Mouse (Mus musculus) G1E (cell line): ENCODE measurements at regions not wholly inside any gene's neighbourhood (a gene's known extent, or its start where the extent isn't known, plus 50 kb on each side); places are given as distances from the start of the nearest gene placed in this dataset.

Source experiments
- ATAC-seq: 2 replicates; pipeline ENCODE4 v1.8.0; 2016; ENCODE audit warnings: mild to moderate bottlenecking; ENCODE audit not compliant: insufficient number of reproducible peaks, poor library complexity, low FRiP score, severe bottlenecking; ENCODE audit errors: extremely low read depth
- DNase-seq: peaks from one replicate; pipeline ENCODE4 v3.0.0; 2012; ENCODE audit warnings: low spot score
- H3K27me3 ChIP-seq: 2 replicates; pipeline ENCODE4 v1.6.1; 2012; ENCODE audit warnings: mild to moderate bottlenecking, low read length, inconsistent platforms; ENCODE audit not compliant: insufficient read depth
- H3K36me3 ChIP-seq: replicated peaks from 2 replicates; pipeline ENCODE3; 2012; ENCODE audit warnings: mild to moderate bottlenecking, inconsistent platforms
- H3K4me1 ChIP-seq: 2 replicates; pipeline ENCODE4 v1.6.1; 2012; ENCODE audit warnings: low read depth, low read length, inconsistent platforms, mixed read lengths; ENCODE audit not compliant: insufficient read depth
- H3K4me3 ChIP-seq: 2 replicates; pipeline ENCODE4 v1.5.1; 2012; ENCODE audit warnings: low read depth, mild to moderate bottlenecking, inconsistent platforms, low read length, moderate library complexity, mixed read lengths
- H3K9me3 ChIP-seq: replicated peaks from 2 replicates; pipeline ENCODE4 v1.6.1; 2012; ENCODE audit warnings: inconsistent platforms
- CTCF ChIP-seq: IDR thresholded peaks from 2 replicates; pipeline ENCODE4 v1.5.1; 2012; ENCODE audit warnings: low read depth, low read length, inconsistent platforms, mixed read lengths
- GATA1 ChIP-seq: IDR thresholded peaks from 2 replicates; pipeline ENCODE4 v1.6.1; 2012; ENCODE audit warnings: borderline replicate concordance, low read length, inconsistent platforms, mixed read lengths
- GATA2 ChIP-seq: IDR thresholded peaks from 2 replicates; pipeline ENCODE4 v1.6.1; 2012; ENCODE audit warnings: low read depth, low read length, inconsistent platforms, borderline replicate concordance
- POLR2AphosphoS5 ChIP-seq: IDR thresholded peaks from 2 replicates; pipeline ENCODE4 v1.6.1; 2012; ENCODE audit warnings: low read depth, low read length, inconsistent platforms; ENCODE audit not compliant: insufficient replicate concordance
- TAL1 ChIP-seq: conservative IDR thresholded peaks from 2 replicates; pipeline ENCODE4 v1.6.1; 2012; ENCODE audit warnings: low read depth, low read length, inconsistent platforms, mixed read lengths

DNA sequence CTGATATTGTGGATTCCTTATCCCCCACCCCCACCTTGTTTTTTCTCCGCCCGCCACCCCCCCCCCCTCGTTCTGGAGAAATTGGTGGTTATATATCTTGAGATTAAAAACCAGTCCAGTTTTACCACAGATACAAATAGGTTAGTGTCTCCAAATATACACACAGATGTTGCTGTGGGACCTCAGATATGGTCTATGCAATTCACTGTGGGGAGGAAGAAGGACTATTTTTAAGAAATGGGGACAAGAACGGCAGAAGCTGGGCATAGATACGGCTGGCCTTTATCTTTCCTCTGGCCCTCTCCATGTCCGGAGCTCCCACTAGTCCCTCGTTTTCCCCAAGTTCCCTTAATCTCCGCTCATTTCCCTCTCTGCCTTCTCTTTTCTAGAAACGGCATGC is 89.0 kb upstream of the Rap1b start:
- peaks cover 19% of the 10 kb centered on the region for H3K9me3 ChIP-seq
- H3K27me3 ChIP-seq = no peaks in the 10 kb centered on the region
- H3K36me3 ChIP-seq = no peaks in the 10 kb centered on the region
- no peak overlapping the region for H3K4me3 ChIP-seq
- DNase-seq (no peak), ATAC-seq (no peak)
- TF ChIP-seq GATA1 (no peak), POLR2AphosphoS5 (no peak), TAL1 (no peak), GATA2 (no peak), CTCF (no peak)
- no peaks in the 10 kb centered on the region for H3K4me1 ChIP-seq

DNA sequence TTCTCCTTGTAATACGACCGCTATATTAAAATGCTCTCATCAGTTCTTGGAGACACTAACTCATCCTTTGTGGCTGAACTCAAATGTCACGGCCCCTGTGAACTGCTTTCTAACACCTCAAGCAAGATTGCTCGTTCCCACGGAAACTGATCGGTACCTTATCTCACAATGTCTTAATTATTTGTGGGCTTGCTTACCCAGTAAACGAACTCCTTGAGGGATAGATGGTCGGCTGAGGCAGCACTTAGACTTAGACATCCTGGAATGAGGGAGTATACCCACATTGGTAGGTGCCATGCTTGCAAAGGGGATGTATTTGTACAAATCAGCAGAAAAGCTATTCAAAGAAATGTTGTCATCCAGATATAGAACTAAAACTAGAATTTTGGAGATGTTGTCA is 92.9 kb upstream of the Rap1b start:
- DNase-seq = no peak
- no peak overlapping the region for H3K4me3 ChIP-seq
- H3K27me3 ChIP-seq = no peaks in the 10 kb centered on the region
- TF ChIP-seq GATA2 (no peak), GATA1 (no peak), TAL1 (no peak), POLR2AphosphoS5 (no peak), CTCF (no peak)
- no peaks in the 10 kb centered on the region for H3K4me1 ChIP-seq
- peaks cover 15% of the 10 kb centered on the region for H3K9me3 ChIP-seq
- ATAC-seq = no peak
- H3K36me3 ChIP-seq = no peaks in the 10 kb centered on the region

DNA sequence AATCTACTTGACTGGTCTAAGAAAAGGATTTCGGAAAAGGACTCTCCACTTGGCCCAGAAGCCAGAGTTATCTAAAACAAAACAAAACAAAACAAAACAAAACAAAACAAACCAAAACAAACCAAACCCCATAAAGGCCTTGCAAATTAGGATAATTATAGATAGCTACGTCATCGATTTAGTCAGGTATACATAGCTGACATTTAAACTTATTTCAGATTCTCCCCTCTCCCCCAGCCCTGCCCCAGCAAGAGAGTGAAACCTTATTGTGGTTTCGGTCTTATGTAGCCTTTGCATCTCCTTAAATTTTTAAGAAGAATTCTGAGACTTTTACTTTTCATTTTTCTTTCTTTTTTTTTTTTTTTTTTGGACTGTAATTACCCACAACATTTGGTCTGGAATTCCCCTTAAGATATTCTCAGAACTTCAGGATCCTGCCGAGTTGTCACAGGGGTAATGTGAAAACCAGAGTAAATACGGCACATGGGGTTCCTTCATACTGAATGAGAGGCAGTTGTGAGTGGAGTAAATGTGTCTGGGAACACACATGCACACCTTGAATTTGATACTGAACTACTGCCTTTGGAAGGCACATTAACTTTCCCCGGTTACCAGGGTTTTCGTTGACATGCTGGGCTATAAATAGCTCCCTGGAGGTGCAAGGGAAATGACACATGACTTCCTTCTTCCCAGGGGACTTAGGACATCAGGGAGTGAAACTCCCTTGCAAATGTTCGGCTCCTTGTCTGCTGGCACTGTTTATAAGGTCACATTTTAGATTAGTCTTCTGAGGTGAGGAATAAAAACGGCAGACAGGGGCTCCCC is 94.8 kb upstream of the Rap1b start:
- Histone ChIP-seq H3K4me1 (no peaks in the 10 kb centered on the region), H3K27me3 (no peaks in the 10 kb centered on the region), H3K4me3 (no peak overlapping the region), H3K9me3 (peaks cover 13% of the 10 kb centered on the region), H3K36me3 (no peaks in the 10 kb centered on the region)
- TF ChIP-seq POLR2AphosphoS5 (no peak), GATA2 (no peak), TAL1 (no peak), CTCF (no peak)
- DNase-seq (no peak), ATAC-seq (no peak)

DNA sequence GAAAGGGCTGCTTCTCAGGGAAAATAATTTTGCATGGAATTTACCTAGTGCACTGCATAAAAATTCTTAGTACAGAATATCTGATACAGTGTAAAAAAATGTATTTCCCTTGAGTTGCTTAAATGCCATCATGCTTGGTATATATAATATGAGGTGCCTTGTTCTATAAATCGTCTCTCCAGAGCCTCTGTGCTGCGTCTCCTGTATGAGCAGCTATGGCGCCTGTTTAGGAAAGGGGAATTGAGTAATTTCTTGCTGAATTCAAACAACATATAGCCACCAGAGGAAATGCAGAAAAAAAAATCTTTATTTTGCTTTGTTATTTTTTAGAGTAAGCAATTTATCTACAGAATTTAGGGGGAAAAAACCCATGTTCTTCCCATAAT is 95.4 kb upstream of the Rap1b start:
- TF ChIP-seq CTCF (no peak), POLR2AphosphoS5 (no peak), GATA1 (no peak), TAL1 (no peak), GATA2 (no peak)
- DNase-seq = no peak
- Histone ChIP-seq H3K36me3 (no peaks in the 10 kb centered on the region), H3K4me3 (no peak overlapping the region), H3K27me3 (no peaks in the 10 kb centered on the region), H3K9me3 (peaks cover 7% of the 10 kb centered on the region), H3K4me1 (no peaks in the 10 kb centered on the region)
- ATAC-seq = no peak

DNA sequence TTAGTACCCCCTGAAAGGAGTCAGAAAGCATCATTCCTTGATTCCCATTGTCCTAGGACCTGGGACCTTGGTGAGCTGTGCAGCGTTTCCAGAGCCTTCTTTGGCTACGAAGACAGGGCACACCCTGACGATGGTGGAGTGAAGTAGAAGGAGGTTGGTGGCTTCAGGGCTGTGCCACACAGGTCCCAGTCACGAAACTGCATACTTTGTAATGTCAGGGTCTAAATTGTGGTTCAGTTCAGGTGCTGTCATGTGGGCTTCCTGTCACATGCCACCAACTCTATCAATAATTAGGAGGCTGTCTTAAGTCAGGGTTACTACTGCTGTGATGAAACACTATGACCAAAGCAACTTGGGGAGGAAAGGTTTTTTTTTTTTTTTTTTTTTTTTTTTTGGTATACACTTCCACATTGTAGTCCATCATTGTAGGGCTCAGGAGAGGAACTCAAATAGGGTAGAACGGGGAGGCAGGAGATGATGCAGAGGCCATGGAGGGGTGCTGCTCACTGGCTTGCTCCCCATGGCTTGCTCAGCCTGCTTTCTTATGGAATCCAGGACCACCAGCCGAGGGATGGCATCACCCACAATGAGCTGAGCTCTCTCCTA is 98.0 kb upstream of the Rap1b start:
- Histone ChIP-seq H3K9me3 (peaks cover 12% of the 10 kb centered on the region), H3K36me3 (no peaks in the 10 kb centered on the region), H3K4me3 (no peak overlapping the region), H3K4me1 (no peaks in the 10 kb centered on the region), H3K27me3 (no peaks in the 10 kb centered on the region)
- TF ChIP-seq GATA1 (no peak), GATA2 (no peak), TAL1 (no peak), POLR2AphosphoS5 (no peak), CTCF (no peak)
- ATAC-seq (no peak), DNase-seq (no peak)

DNA sequence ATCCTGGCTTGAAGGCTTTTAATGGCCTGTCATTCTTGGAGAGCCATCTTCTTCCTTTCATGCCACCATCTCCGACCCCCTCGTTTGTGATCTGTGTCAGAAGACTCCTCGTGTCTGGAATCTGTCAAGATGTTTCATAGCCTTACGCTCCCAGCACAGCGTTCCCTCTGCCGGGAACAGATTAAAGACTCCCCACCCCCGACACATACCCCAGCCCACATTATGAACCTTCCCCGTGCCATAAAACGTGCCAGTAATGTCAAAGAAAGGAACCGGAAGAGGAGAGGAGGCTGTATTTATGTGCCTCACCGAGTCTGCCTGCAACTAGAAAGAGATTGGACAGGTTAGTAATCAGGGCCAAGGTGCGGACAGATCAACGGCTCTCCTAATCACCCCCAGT is 101.4 kb upstream of the Rap1b start:
- no peak for ATAC-seq
- peaks cover 23% of the 10 kb centered on the region for H3K9me3 ChIP-seq
- no peaks in the 10 kb centered on the region for H3K4me1 ChIP-seq
- H3K27me3 ChIP-seq = no peaks in the 10 kb centered on the region
- TF ChIP-seq TAL1 (no peak), POLR2AphosphoS5 (no peak), CTCF (no peak), GATA1 (no peak), GATA2 (no peak)
- H3K4me3 ChIP-seq = no peak overlapping the region
- DNase-seq = no peak
- no peaks in the 10 kb centered on the region for H3K36me3 ChIP-seq

DNA sequence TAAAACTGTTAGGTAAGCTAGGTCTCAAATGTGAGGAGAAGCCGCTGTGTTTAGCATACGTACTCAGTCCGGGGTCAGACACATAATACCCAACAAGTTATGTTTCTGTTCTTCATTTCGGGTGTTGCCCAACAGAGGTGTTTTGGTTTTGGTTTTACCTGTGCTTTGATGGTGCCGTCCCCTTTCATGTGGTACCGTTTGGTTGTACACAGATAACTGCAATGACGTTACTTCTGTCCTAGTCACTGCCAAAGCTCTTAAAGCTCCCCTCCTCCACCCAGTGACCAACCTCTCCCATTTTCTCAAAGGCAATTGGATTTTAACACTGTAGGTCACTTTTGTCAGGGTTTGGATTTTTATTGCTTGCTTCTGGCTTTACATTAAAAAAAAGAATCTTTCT is 102.1 kb upstream of the Rap1b start:
- Histone ChIP-seq H3K4me1 (no peaks in the 10 kb centered on the region), H3K9me3 (peaks cover 24% of the 10 kb centered on the region), H3K4me3 (no peak overlapping the region), H3K27me3 (no peaks in the 10 kb centered on the region), H3K36me3 (no peaks in the 10 kb centered on the region)
- DNase-seq (no peak), ATAC-seq (no peak)
- TF ChIP-seq TAL1 (no peak), GATA2 (no peak), CTCF (no peak), POLR2AphosphoS5 (no peak), GATA1 (no peak)
